13 mouse cellular contexts compared by ENCODE assay signal in genomic region chr11:95012487-95012886, GRCm38 (mm10). TPM values are rescaled to one million over a fixed set of nuclear protein-coding genes. Genes with fewer than 3 reads are reported as not detected.
DNase-seq lines count a peak whose midpoint lies in the region; ATAC-seq lines count a peak whose summit lies in the region.
"Had no signal": no experiment of that assay in that cellular context is flagged by ENCODE, and none has a peak within 500 bp of the region (broad histone marks: within the 10 kb centered on the region; RNA-seq: fewer than 3 reads in every experiment).

No protein-coding gene starts in this region.

- peak; percentile 54 for DNase-seq in kidney, postnatal 10 days
- DNase-seq in kidney, adult 8-10 months, result no peak
- no peak for DNase-seq in forebrain, embryonic 10.5 days (ENCODE audit: extremely low spot score, low spot score)
- DNase-seq in adrenal gland, postnatal 36 days, result no peak
- no peak for DNase-seq in right cerebral cortex, adult 2 months (ENCODE audit: low spot score in 2 of 2)
- no peak for DNase-seq in left cerebral cortex, adult 8-10 months (ENCODE audit: low spot score in 2 of 2)
- DNase-seq: heart, adult 11 months; kidney, adult 2 months; layer of hippocampus, postnatal 36 days had no signal

- H3K9me3 ChIP-seq in forebrain, embryonic 10.5 days, result no peaks in the 10 kb centered on the region
- no peaks in the 10 kb centered on the region for H3K9me3 ChIP-seq in limb, embryonic 13.5 days
- no peaks in the 10 kb centered on the region for H3K9me3 ChIP-seq in neural tube, embryonic 12.5 days

- H3K27me3 ChIP-seq in forebrain, embryonic 10.5 days (ENCODE audit: poor library complexity, severe bottlenecking), result no peaks in the 10 kb centered on the region
- no peaks in the 10 kb centered on the region for H3K27me3 ChIP-seq in limb, embryonic 13.5 days
- H3K27me3 ChIP-seq in neural tube, embryonic 12.5 days (replicated peaks), result no peaks in the 10 kb centered on the region

- 37% methylated on average over 3 of the region's 3 CpGs for WGBS in forebrain, embryonic 10.5 days
- 31% methylated on average over 3 of the region's 3 CpGs for WGBS in limb, embryonic 13.5 days
- 58% methylated on average over 3 of the region's 3 CpGs for WGBS in neural tube, embryonic 12.5 days

- peaks cover 49% of the 10 kb centered on the region for H3K36me3 ChIP-seq in forebrain, embryonic 10.5 days (replicated peaks)
- peaks cover 44% of the 10 kb centered on the region for H3K36me3 ChIP-seq in limb, embryonic 13.5 days
- peaks cover 38% of the 10 kb centered on the region for H3K36me3 ChIP-seq in neural tube, embryonic 12.5 days

- peak overlapping the region; percentile 85 for H3K4me2 ChIP-seq in limb, embryonic 13.5 days (replicated peaks)
- peak overlapping the region; percentile 78 for H3K4me2 ChIP-seq in neural tube, embryonic 12.5 days (replicated peaks)

- ATAC-seq in limb, embryonic 13.5 days (ENCODE audit: low FRiP score, low read depth), result no peak
- no peak for ATAC-seq in neural tube, embryonic 12.5 days (ENCODE audit: low FRiP score, low read depth)

- peak overlapping the region; percentile 96 for H3K27ac ChIP-seq in forebrain, embryonic 10.5 days
- H3K27ac ChIP-seq in limb, embryonic 13.5 days, result no peak overlapping the region
- H3K27ac ChIP-seq in neural tube, embryonic 12.5 days, result no peak overlapping the region

- peaks cover 60% of the 10 kb centered on the region for H3K4me1 ChIP-seq in forebrain, embryonic 10.5 days
- peaks cover 38% of the 10 kb centered on the region for H3K4me1 ChIP-seq in limb, embryonic 13.5 days
- H3K4me1 ChIP-seq in neural tube, embryonic 12.5 days, result peaks cover 52% of the 10 kb centered on the region

- peak overlapping the region; percentile 91; the same call in 1 of the 2 replicates for H3K4me3 ChIP-seq in forebrain, embryonic 10.5 days
- peak overlapping the region; percentile 75 for H3K4me3 ChIP-seq in limb, embryonic 13.5 days
- H3K4me3 ChIP-seq in neural tube, embryonic 12.5 days, result peak overlapping the region; percentile 22

- peak overlapping the region; percentile 94 for H3K9ac ChIP-seq in limb, embryonic 13.5 days
- H3K9ac ChIP-seq in neural tube, embryonic 12.5 days, result peak overlapping the region; percentile 88; the same call in 1 of the 2 replicates

RNA-seq across cellular contexts. Expression of gene Samd14, which starts 2.8 kb away (rescaled TPM):
- polyA plus RNA-seq in forebrain, embryonic 10.5 days (2016; fragmentation: Nextera tagmentation; extraction: Ambion mirVana), result 35.8 and 36.7 TPM in 2 replicates
- 37.2 and 37.7 TPM in 2 replicates for polyA plus RNA-seq in limb, embryonic 13.5 days (2015; fragmentation: Nextera tagmentation; extraction: Ambion mirVana)
- 101 and 106 TPM in 2 replicates for polyA plus RNA-seq in neural tube, embryonic 12.5 days (2016; fragmentation: Nextera tagmentation; extraction: Ambion mirVana)
- total RNA-seq in adrenal gland, postnatal 36 days (2021), result 1 to 10 TPM; 3.2 to 3.4 TPM
- total RNA-seq in left cerebral cortex, adult 8-10 months (2022), result 10 to 100 TPM; 24.4 to 28.9 (median 28.7) TPM

RNA-seq across cellular contexts. Expression of gene Ppp1r9b, which starts 21.7 kb away (rescaled TPM):
- 8.7 and 10.7 TPM in 2 replicates for polyA plus RNA-seq in forebrain, embryonic 10.5 days (2016; fragmentation: Nextera tagmentation; extraction: Ambion mirVana)
- polyA plus RNA-seq in limb, embryonic 13.5 days (2015; fragmentation: Nextera tagmentation; extraction: Ambion mirVana), result 11.4 and 11.8 TPM in 2 replicates
- 18.2 and 19.7 TPM in 2 replicates for polyA plus RNA-seq in neural tube, embryonic 12.5 days (2016; fragmentation: Nextera tagmentation; extraction: Ambion mirVana)
- total RNA-seq in adrenal gland, postnatal 36 days (2021), result 100 to 1,000 TPM; 119 to 120 TPM
- total RNA-seq in left cerebral cortex, adult 8-10 months (2022), result 100 to 1,000 TPM; 708 to 774 (median 713) TPM

RNA-seq across cellular contexts. Expression of gene Pdk2, which starts 28.7 kb away (rescaled TPM):
- polyA plus RNA-seq in forebrain, embryonic 10.5 days (2016; fragmentation: Nextera tagmentation; extraction: Ambion mirVana), result 12.1 and 12.5 TPM in 2 replicates
- 33.7 and 34.9 TPM in 2 replicates for polyA plus RNA-seq in limb, embryonic 13.5 days (2015; fragmentation: Nextera tagmentation; extraction: Ambion mirVana)
- 20.5 and 20.6 TPM in 2 replicates for polyA plus RNA-seq in neural tube, embryonic 12.5 days (2016; fragmentation: Nextera tagmentation; extraction: Ambion mirVana)
- total RNA-seq in adrenal gland, postnatal 36 days (2021), result 100 to 1,000 TPM in 1 of 2 experiments, 10 to 100 TPM in 1; 70.0 to 103 TPM
- 100 to 1,000 TPM; 112 to 125 (median 120) TPM for total RNA-seq in left cerebral cortex, adult 8-10 months (2022)

RNA-seq across cellular contexts. Expression of gene Sgca, which starts 36.4 kb away (rescaled TPM):
- polyA plus RNA-seq in forebrain, embryonic 10.5 days (2016; fragmentation: Nextera tagmentation; extraction: Ambion mirVana), result not detected in 2 replicates
- polyA plus RNA-seq in limb, embryonic 13.5 days (2015; fragmentation: Nextera tagmentation; extraction: Ambion mirVana), result 6.1 and 7.1 TPM in 2 replicates
- polyA plus RNA-seq in neural tube, embryonic 12.5 days (2016; fragmentation: Nextera tagmentation; extraction: Ambion mirVana), result 0.80 and 0.90 TPM in 2 replicates
- not detected for total RNA-seq in adrenal gland, postnatal 36 days (2021)
- under 1 TPM in 3 of 4 experiments, not detected in 1; 0.23 to 0.48 (median 0.25) TPM for total RNA-seq in left cerebral cortex, adult 8-10 months (2022)
- total RNA-seq: megakaryocyte progenitor cell, adult 5-6 weeks had no signal

RNA-seq across cellular contexts. Expression of gene Hils1, which starts 45.1 kb away (rescaled TPM):
- not detected in 2 replicates for polyA plus RNA-seq in forebrain, embryonic 10.5 days (2016; fragmentation: Nextera tagmentation; extraction: Ambion mirVana)
- polyA plus RNA-seq in limb, embryonic 13.5 days (2015; fragmentation: Nextera tagmentation; extraction: Ambion mirVana), result not detected in 2 replicates
- not detected in 2 replicates for polyA plus RNA-seq in neural tube, embryonic 12.5 days (2016; fragmentation: Nextera tagmentation; extraction: Ambion mirVana)
- not detected for total RNA-seq in adrenal gland, postnatal 36 days (2021)
- total RNA-seq in left cerebral cortex, adult 8-10 months (2022), result not detected
- total RNA-seq: layer of hippocampus, postnatal 36 days; megakaryocyte progenitor cell, adult 5-6 weeks had no signal
- polyA plus RNA-seq: kidney, adult 2 months; thymus, postnatal 0 days had no signal

Comparison
In these comparisons a context has a peak if more than half of its experiments do, and no peak if none do; other contexts are left out.
1. H3K4me3 ChIP-seq: peak in every context shown above with its lines; median percentile 91 in forebrain, embryonic 10.5 days; 75 in limb, embryonic 13.5 days; 22 in neural tube, embryonic 12.5 days.